Mouse (Mus musculus) gastrocnemius, adult 18-20 months (tissue): Measurements from ENCODE around the gene Frmd4a. TPM values are rescaled to one million over a fixed set of nuclear protein-coding genes. Genes with fewer than 3 reads are reported as not detected.

ENCODE experiments used
- DNase-seq: peaks from one replicate; pipeline ENCODE4 v3.0.0; 2021; ENCODE audit warnings: low spot score
- total RNA-seq, 2 experiments: library from RNA; stranded (reverse); gene quantifications; 2 replicates each; pipeline ENCODE4 v1.2.3; 2021

Gene Frmd4a
- total RNA-seq, 2 experiments from 2014 or later = 2.6 to 3.6 TPM

GRCm38 (mm10) chr2:4477311-4477710, 459.8 kb downstream of the Frmd4a start:
- no peak for DNase-seq

GRCm38 (mm10) chr2:4480180-4480579, 462.7 kb downstream of the Frmd4a start:
- DNase-seq = no peak

DNA sequence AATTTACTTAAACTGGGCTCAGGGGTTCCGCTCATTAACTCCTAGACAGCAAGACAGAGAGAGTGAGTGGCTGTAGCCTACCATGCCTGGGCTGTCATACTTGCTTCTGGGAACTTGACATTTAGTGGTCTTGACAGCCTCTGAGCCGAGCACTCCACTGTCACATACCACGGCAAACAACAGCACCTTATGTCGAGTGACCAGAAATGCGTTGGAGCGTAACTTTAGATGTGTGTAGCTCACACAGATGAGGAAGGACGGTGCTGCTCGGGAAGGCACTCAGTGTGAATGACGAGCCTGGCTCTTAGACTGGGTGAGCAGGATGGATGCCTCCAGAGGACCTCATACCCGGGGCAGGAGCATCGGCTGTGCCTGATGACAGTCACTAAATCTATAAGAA, 463.6 kb downstream of the Frmd4a start:
- DNase-seq = no peak

GRCm38 (mm10) chr2:4486185-4486584, 468.7 kb downstream of the Frmd4a start:
- DNase-seq = no peak

GRCm38 (mm10) chr2:4487280-4487679, 469.8 kb downstream of the Frmd4a start:
- DNase-seq = no peak

- DNase-seq = no peak
Measured at GRCm38 (mm10) chr2:4490845-4491244, 473.3 kb downstream of the Frmd4a start.

GRCm38 (mm10) chr2:4492485-4493481, 475.3 kb downstream of the Frmd4a start:
- peak; percentile 80 for DNase-seq

DNA sequence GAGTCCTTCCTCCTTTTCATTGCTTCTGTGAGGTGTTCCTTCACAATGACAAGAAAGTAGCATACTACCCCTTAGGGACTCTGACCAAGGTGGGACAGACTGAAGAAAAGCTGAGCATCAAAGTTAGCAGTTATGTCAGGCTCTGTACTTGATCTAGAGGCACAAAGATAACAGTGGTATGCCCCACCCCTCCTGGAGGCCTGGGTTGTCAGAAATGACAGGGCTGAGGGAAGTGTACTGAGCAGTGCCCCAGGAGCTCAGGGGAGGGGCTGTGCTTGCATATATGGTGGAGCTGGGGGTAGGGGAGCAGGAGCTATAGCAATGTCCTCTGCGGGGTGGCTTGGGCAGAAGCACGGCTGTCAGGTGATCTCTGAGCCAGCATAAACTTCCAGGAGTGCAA, 477.0 kb downstream of the Frmd4a start:
- DNase-seq = no peak

- peak; percentile 71 for DNase-seq
Measured at GRCm38 (mm10) chr2:4499257-4499656, 481.7 kb downstream of the Frmd4a start.

- DNase-seq = no peak
Measured at GRCm38 (mm10) chr2:4499916-4500315, 482.4 kb downstream of the Frmd4a start.

DNA sequence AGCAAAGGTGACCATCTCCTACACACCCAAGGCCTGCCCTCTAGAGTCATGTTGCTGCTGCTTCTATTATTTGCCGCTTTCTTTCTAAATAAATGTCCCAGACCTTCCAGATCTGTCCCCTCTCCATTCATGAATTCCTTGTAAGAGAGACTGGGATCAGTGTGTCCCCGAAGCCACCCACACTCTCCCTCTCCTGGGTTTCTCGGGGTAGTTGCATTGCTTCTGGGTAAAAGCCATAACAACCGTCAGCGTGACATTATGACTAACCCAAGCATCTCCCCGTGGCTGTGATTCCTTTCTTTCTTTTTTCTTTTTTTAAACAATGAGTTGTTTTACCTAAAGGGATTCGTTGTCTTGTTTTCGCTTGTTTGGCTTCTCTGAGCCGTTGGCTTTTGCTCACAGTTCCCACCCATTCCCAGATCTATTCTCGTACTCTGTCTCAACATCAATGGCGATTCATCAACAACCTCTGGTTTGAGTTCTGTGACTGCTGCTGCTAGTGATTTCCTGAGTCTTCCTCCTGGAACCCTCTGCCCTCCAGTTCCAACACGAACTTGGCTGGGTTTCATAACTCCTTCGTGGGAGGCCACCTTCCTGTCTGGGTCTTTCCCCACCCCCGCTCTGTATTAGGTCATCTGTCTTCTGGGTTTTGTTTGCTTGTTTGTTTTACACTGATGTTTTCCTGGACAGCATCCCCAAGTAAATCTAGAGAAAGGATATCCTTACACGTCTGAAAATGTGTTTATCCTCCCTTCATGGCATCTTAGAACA, 483.9 kb downstream of the Frmd4a start:
- no peak for DNase-seq

GRCm38 (mm10) chr2:4504413-4504812, 486.9 kb downstream of the Frmd4a start:
- peak; percentile 50 for DNase-seq

- DNase-seq = no peak
Measured at GRCm38 (mm10) chr2:4505695-4506094, 488.2 kb downstream of the Frmd4a start.

DNA sequence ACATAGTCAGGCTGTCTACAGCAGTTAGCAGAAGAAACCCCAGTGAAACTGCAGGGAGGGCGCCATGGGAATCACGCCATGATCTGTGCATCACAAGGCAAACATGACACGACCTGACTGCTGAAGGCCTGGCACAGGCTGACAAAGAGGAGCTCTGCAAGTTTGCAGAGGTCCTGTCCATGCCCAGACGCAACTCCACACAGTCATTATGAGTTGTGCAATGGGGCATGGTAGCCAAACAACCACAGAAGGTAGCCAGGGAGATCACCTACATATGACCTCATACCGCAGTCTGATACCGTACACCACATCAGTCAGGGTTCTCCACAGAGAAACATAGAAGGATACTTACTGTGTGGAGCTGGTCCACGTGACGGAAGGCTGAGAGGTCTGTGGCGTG, 489.1 kb downstream of the Frmd4a start:
- no peak for DNase-seq

DNA sequence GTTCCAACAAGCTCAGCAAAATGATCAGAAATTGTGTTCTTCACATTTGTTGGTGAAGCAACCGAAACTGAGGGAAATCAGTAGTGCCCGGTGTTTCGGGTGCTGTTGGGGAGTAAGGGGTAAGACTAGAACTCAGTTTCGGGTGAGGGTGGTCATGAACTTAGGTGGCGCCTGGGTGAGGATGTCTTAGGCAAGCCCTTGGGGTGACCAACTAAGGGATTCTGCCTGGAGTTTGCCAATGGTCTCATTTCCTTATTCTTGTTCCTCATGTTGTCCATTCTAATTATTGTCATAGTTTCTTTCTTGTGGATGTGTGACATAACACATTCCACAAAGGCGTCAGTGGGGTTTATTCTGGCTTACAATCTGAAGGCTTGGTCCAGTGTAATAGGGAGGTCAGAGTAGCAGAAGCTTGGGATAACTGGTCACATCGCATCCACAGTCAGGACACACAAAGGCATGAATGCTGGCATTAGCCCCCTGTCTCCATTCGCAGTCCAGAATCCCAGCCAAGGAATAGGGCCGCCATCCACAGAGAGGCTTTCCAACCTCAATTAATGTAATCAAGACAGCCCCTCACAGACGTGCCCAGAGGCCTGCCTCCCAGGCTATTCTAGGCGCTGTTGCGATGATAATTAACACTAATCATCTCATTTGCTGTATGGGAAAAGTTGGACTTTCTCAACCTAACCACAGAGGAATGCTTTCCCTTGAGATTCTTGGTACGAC, 490.5 kb downstream of the Frmd4a start:
- no peak for DNase-seq

GRCm38 (mm10) chr2:4508959-4509615, 491.6 kb downstream of the Frmd4a start:
- no peak for DNase-seq

DNA sequence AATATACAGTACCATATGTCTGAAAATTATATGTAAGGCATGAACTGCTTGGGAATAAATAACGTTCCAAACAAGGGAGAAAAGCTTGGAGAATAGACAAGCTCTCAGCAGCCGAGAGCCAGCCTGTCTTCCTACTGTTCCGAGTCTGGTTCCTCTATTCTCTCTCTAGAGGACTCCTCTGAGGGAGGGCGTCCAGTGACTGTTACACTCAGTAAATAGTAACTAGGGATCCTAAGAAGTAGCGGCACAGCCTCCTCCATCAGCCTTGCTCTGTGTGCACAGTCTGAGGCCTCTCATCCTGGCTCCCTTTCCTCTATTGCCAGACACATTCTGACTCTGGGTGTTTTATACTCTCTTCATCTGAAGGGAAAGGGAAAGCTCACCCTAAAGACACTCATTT, 492.2 kb downstream of the Frmd4a start:
- DNase-seq = no peak

- DNase-seq = no peak
Measured at GRCm38 (mm10) chr2:4510208-4511079, 492.9 kb downstream of the Frmd4a start.

- no peak for DNase-seq
Measured at GRCm38 (mm10) chr2:4511080-4511386, 493.5 kb downstream of the Frmd4a start.

DNA sequence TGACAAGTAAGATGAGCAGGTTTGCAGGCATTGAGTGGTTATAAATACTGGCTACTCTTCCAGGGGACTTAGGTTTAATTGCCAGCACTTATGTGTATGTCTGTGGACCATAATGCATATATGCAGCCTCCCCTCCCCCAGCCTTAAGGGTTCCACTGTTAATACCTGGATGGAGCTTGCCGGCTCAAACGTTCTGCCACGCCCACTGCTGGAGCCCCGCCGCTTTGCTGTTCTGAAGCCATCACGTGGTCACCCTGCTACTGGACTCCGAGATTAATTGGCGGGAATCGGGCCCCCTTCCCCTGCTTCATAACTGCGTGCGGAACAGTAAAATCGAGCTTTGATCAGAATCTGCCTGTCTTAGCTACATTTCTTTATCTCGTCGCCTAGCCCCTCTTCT, 495.1 kb downstream of the Frmd4a start:
- no peak for DNase-seq
